Mouse (Mus musculus) CH12.LX (cell line): ENCODE results near the gene Bphl. TPM values are rescaled to one million over a fixed set of nuclear protein-coding genes. Genes with fewer than 3 reads are reported as not detected.

ENCODE experiments used
- DNase-seq: peaks from one replicate; pipeline ENCODE4 v3.0.0-alpha.2; 2013; ENCODE audit errors: extremely low read depth
- H3K27ac ChIP-seq: 2 replicates; pipeline ENCODE4 v1.5.1; 2012; ENCODE audit warnings: low read depth, mild to moderate bottlenecking, control low read depth, moderate library complexity; ENCODE audit not compliant: insufficient read depth
- H3K27me3 ChIP-seq: replicated peaks from 2 replicates; pipeline ENCODE3; 2012; ENCODE audit warnings: inconsistent platforms
- H3K36me3 ChIP-seq, 2 experiments: replicated peaks in 1 of 2; 2 replicates each; pipeline versions ENCODE3 to v1.6.1; 2012; ENCODE audit warnings: inconsistent platforms in 1 of 2, low read length in 1 of 2, mild to moderate bottlenecking in 1 of 2, mixed read lengths in 1 of 2, moderate library complexity in 1 of 2; ENCODE audit not compliant: control insufficient read depth in 1 of 2, insufficient read depth in 1 of 2
- H3K4me1 ChIP-seq, 2 experiments: 2 replicates each; pipeline ENCODE4 v1.6.1; 2012; ENCODE audit warnings: inconsistent platforms in 1 of 2, moderate library complexity in 1 of 2; ENCODE audit not compliant: insufficient read depth in 2 of 2, control insufficient read depth in 1 of 2
- H3K4me2 ChIP-seq: 2 replicates; pipeline ENCODE4 v1.6.1; 2012; ENCODE audit warnings: low read depth, mild to moderate bottlenecking, control low read depth; ENCODE audit not compliant: poor library complexity, insufficient read depth, severe bottlenecking
- H3K4me3 ChIP-seq, 3 experiments: fragments of 150-350 bp in 1 of 3; sonication (generic) in 1 of 3; replicated peaks in 1 of 3; 2 replicates each; pipeline versions ENCODE3 to v1.5.1; 2011 to 2012; ENCODE audit warnings: low read depth in 2 of 3, low read length in 2 of 3, mild to moderate bottlenecking in 2 of 3, moderate library complexity in 2 of 3, control low read depth in 1 of 3, improper control_type of control experiment in 1 of 3, inconsistent platforms in 1 of 3, mixed read lengths in 1 of 3; ENCODE audit not compliant: poor library complexity in 1 of 3
- H3K79me2 ChIP-seq: replicated peaks from 2 replicates; pipeline ENCODE4 v1.6.1; 2012; ENCODE audit warnings: mild to moderate bottlenecking, moderate library complexity; ENCODE audit not compliant: control insufficient read depth, poor library complexity, insufficient read depth, severe bottlenecking; ENCODE audit errors: extremely low read depth
- H3K9ac ChIP-seq: 2 replicates; pipeline ENCODE4 v1.6.1; 2012; ENCODE audit warnings: low read depth, mild to moderate bottlenecking, control low read depth, moderate library complexity; ENCODE audit not compliant: insufficient read depth
- H3K9me3 ChIP-seq: replicated peaks from 2 replicates; pipeline ENCODE3; 2012; ENCODE audit warnings: low read length, inconsistent platforms, mixed read lengths
- BHLHE40 ChIP-seq: IDR thresholded peaks from 2 replicates; pipeline ENCODE4 v1.6.1; 2011; ENCODE audit warnings: mild to moderate bottlenecking, low read depth, low read length, improper control_type of control experiment
- E2F4 ChIP-seq: IDR thresholded peaks from 2 replicates; pipeline ENCODE4 v1.6.1; 2011; ENCODE audit warnings: low read depth, low read length, improper control_type of control experiment; ENCODE audit not compliant: insufficient replicate concordance
- EP300 ChIP-seq: IDR thresholded peaks from 2 replicates; pipeline ENCODE4 v1.6.1; 2011; ENCODE audit warnings: low read length, improper control_type of control experiment
- ETS1 ChIP-seq: conservative IDR thresholded peaks from 2 replicates; pipeline ENCODE4 v1.6.1; 2012; ENCODE audit warnings: low read depth, mild to moderate bottlenecking, inconsistent platforms, low read length, improper control_type of control experiment, moderate library complexity
- GABPA ChIP-seq: IDR thresholded peaks from 2 replicates; pipeline ENCODE4 v1.6.1; 2012; ENCODE audit warnings: low read depth, low read length, improper control_type of control experiment, inconsistent platforms; ENCODE audit not compliant: insufficient replicate concordance
- HCFC1 ChIP-seq: IDR thresholded peaks from 2 replicates; pipeline ENCODE4 v1.6.1; 2012; ENCODE audit warnings: low read depth, mild to moderate bottlenecking, inconsistent platforms, low read length, improper control_type of control experiment
- IRF4 ChIP-seq: IDR thresholded peaks from 2 replicates; pipeline ENCODE4 v1.6.1; 2014; ENCODE audit warnings: low read depth, mild to moderate bottlenecking, inconsistent platforms, low read length, improper control_type of control experiment
- KAT2A ChIP-seq: IDR thresholded peaks from 2 replicates; pipeline ENCODE4 v1.6.1; 2012; ENCODE audit warnings: low read length, improper control_type of control experiment, inconsistent platforms; ENCODE audit not compliant: insufficient replicate concordance
- MAFK ChIP-seq: IDR thresholded peaks from 2 replicates; pipeline ENCODE4 v1.6.1; 2011; ENCODE audit warnings: low read length, improper control_type of control experiment; ENCODE audit not compliant: insufficient replicate concordance
- MAZ ChIP-seq: IDR thresholded peaks from 2 replicates; pipeline ENCODE4 v1.6.1; 2012; ENCODE audit warnings: low read depth, mild to moderate bottlenecking, inconsistent platforms, low read length, improper control_type of control experiment, moderate library complexity
- MXI1 ChIP-seq: IDR thresholded peaks from 2 replicates; pipeline ENCODE4 v1.6.1; 2011; ENCODE audit warnings: mild to moderate bottlenecking, low read depth, low read length, improper control_type of control experiment
- MYC ChIP-seq: IDR thresholded peaks from 2 replicates; pipeline ENCODE4 v1.6.1; 2011; ENCODE audit warnings: low read depth, mild to moderate bottlenecking, improper control_type of control experiment, low read length
- NRF1 ChIP-seq: IDR thresholded peaks from 2 replicates; pipeline ENCODE4 v1.6.1; 2014; ENCODE audit warnings: low read depth, mild to moderate bottlenecking, inconsistent platforms, low read length, improper control_type of control experiment, moderate library complexity
- PAX5 ChIP-seq: IDR thresholded peaks from 2 replicates; pipeline ENCODE4 v1.6.1; 2012; ENCODE audit warnings: low read length, inconsistent platforms, mixed read lengths
- POLR2A ChIP-seq: IDR thresholded peaks from 2 replicates; pipeline ENCODE4 v1.6.1; 2011; ENCODE audit warnings: low read depth, mild to moderate bottlenecking, improper control_type of control experiment, low read length
- POLR2AphosphoS2 ChIP-seq: IDR thresholded peaks from 2 replicates; pipeline ENCODE4 v1.6.1; 2011; ENCODE audit warnings: low read depth, low read length, improper control_type of control experiment
- RAD21 ChIP-seq: IDR thresholded peaks from 2 replicates; pipeline ENCODE4 v1.6.1; 2011; ENCODE audit warnings: low read depth, mild to moderate bottlenecking, low read length, improper control_type of control experiment, moderate library complexity
- RCOR1 ChIP-seq: conservative IDR thresholded peaks from 2 replicates; pipeline ENCODE4 v1.6.1; 2012; ENCODE audit warnings: low read depth, mild to moderate bottlenecking, inconsistent platforms, low read length, improper control_type of control experiment
- TBP ChIP-seq: conservative IDR thresholded peaks from 2 replicates; pipeline ENCODE4 v1.6.1; 2011; ENCODE audit warnings: low read depth, low read length, improper control_type of control experiment
- TCF12 ChIP-seq: IDR thresholded peaks from 2 replicates; pipeline ENCODE4 v1.6.1; 2014; ENCODE audit warnings: low read depth, mild to moderate bottlenecking, inconsistent platforms, low read length, improper control_type of control experiment
- USF1 ChIP-seq: IDR thresholded peaks from 2 replicates; pipeline ENCODE4 v1.6.1; 2014; ENCODE audit warnings: low read depth, mild to moderate bottlenecking, inconsistent platforms, low read length, improper control_type of control experiment
- ZC3H11A ChIP-seq: IDR thresholded peaks from 2 replicates; pipeline ENCODE4 v1.6.1; 2012; ENCODE audit warnings: low read depth, mild to moderate bottlenecking, inconsistent platforms, low read length, improper control_type of control experiment
- ZKSCAN1 ChIP-seq: IDR thresholded peaks from 2 replicates; pipeline ENCODE4 v1.6.1; 2012; ENCODE audit warnings: low read depth, inconsistent platforms, low read length, improper control_type of control experiment, borderline replicate concordance
- ZNF384 ChIP-seq: IDR thresholded peaks from 2 replicates; pipeline ENCODE4 v1.6.1; 2012; ENCODE audit warnings: low read depth, low read length, improper control_type of control experiment, inconsistent platforms
- dilution Hi-C: fragments of 300-500 bp; cut with MboI; formaldehyde crosslinking; loops from 2 replicates; pipeline ENCODE4 v1.14.3; 2020; ENCODE audit warnings: low sequenced_read_pairs; ENCODE audit not compliant: extremely low pct_unique_long_range_greater_than_20kb, extremely low pct_ligation_motif_present
- in situ Hi-C: fragments of 300-500 bp; cut with MboI; formaldehyde crosslinking; loops from 3 replicates; pipeline ENCODE4 v1.14.3; 2019; ENCODE audit warnings: low sequenced_read_pairs, low pct_ligation_motif_present, low pct_unique_long_range_greater_than_20kb, mixed read lengths
- polyA plus RNA-seq: library from polyadenylated mRNA; unstranded; fragments of >175 nt; gene quantifications from 2 replicates; pipeline ENCODE4 v1.2.1, GENCODE M21; 2012; ENCODE audit warnings: low read depth; ENCODE audit not compliant: insufficient read length
- total RNA-seq, 2 experiments: library from RNA; depleted of rRNA; stranded (reverse); fragments of 300-350 nt in 1 of 2; fragments of >200 nt in 1 of 2; gene quantifications; 2 replicates each; pipeline ENCODE4 v1.2.3; 2012 to 2014

The Bphl gene
- total and polyA plus RNA-seq, 3 experiments: 18.1 to 41.3 (median 35.3) TPM

GRCm38 (mm10) chr13:34101247-34101646 lies 63.9 kb downstream of the Bphl start:
- no peaks in the 10 kb centered on the region for H3K79me2 ChIP-seq
- no peaks in the 10 kb centered on the region for H3K36me3 ChIP-seq
- H3K27me3 ChIP-seq: no peaks in the 10 kb centered on the region
- in situ Hi-C loops (no loop called here), dilution Hi-C loops (no loop called here)
- DNase-seq: no peak
- no peak overlapping the region for H3K4me2 ChIP-seq
- no peaks in the 10 kb centered on the region for H3K9me3 ChIP-seq
- H3K27ac ChIP-seq: no peak overlapping the region
- H3K9ac ChIP-seq: no peak overlapping the region
- H3K4me1 ChIP-seq: peaks cover 3 to 14% of the 10 kb centered on the region in 2 experiments; a peak in 3 of 4 replicates
- no peak for TF ChIP-seq MAFK
- no peak for TF ChIP-seq ZKSCAN1
- TF ChIP-seq IRF4: no peak
- no peak for TF ChIP-seq RAD21
- no peak for TF ChIP-seq MXI1
- TF ChIP-seq USF1: no peak
- no peak for TF ChIP-seq ZNF384
- no peak for TF ChIP-seq POLR2A
- TF ChIP-seq HCFC1: no peak
- no peak for TF ChIP-seq TBP
- TF ChIP-seq KAT2A: no peak
- TF ChIP-seq MYC: no peak
- no peak for TF ChIP-seq BHLHE40
- no peak for TF ChIP-seq NRF1
- no peak for TF ChIP-seq GABPA
- no peak for TF ChIP-seq ETS1
- TF ChIP-seq MAZ: no peak
- no peak for TF ChIP-seq TCF12
- no peak for TF ChIP-seq ZC3H11A
- no peak for TF ChIP-seq RCOR1
- no peak overlapping the region for H3K4me3 ChIP-seq

GRCm38 (mm10) chr13:34101908-34102307 lies 64.5 kb downstream of the Bphl start:
- no peak overlapping the region for H3K4me3 ChIP-seq
- no peak for DNase-seq
- no peaks in the 10 kb centered on the region for H3K79me2 ChIP-seq
- no peak overlapping the region for H3K4me2 ChIP-seq
- H3K27ac ChIP-seq: no peak overlapping the region
- peaks cover 6 to 21% of the 10 kb centered on the region in 2 experiments; a peak in 3 of 4 replicates for H3K4me1 ChIP-seq
- in situ Hi-C loops: no loop called here
- no peak overlapping the region for H3K9ac ChIP-seq
- no peaks in the 10 kb centered on the region for H3K9me3 ChIP-seq
- dilution Hi-C loops: no loop called here
- no peaks in the 10 kb centered on the region for H3K27me3 ChIP-seq
- TF ChIP-seq POLR2A (no peak), E2F4 (no peak), RCOR1 (no peak), ZC3H11A (no peak), EP300 (no peak), GABPA (no peak), PAX5 (no peak), POLR2AphosphoS2 (no peak), MAFK (no peak)
- TF ChIP-seq, all 38 proteins: peak for 0
- H3K36me3 ChIP-seq: no peaks in the 10 kb centered on the region
